Mouse (Mus musculus) testis, adult 2 months (tissue): ENCODE results near the gene Actn4.

Experiments
- CTCF ChIP-seq: fragments of 200-500 bp; IDR thresholded peaks from 2 replicates; pipeline ENCODE4 v1.5.1; 2012; ENCODE audit warnings: low read depth, mild to moderate bottlenecking, inconsistent platforms, low read length, moderate library complexity; ENCODE audit not compliant: control insufficient read depth, insufficient read depth, insufficient replicate concordance
- POLR2A ChIP-seq: fragments of 200-500 bp; IDR thresholded peaks from 2 replicates; pipeline ENCODE4 v1.6.1; 2012; ENCODE audit warnings: low read depth, mild to moderate bottlenecking, inconsistent platforms, low read length, moderate library complexity; ENCODE audit not compliant: control insufficient read depth

GRCm38 (mm10) chr7:28881199-28881598 lies 80.9 kb downstream of the Actn4 start, which contains the start of gene Capn12:
- no peak for TF ChIP-seq CTCF
- no peak for TF ChIP-seq POLR2A
